Mouse (Mus musculus): ENCODE results near the gene Cd4.

DNA sequence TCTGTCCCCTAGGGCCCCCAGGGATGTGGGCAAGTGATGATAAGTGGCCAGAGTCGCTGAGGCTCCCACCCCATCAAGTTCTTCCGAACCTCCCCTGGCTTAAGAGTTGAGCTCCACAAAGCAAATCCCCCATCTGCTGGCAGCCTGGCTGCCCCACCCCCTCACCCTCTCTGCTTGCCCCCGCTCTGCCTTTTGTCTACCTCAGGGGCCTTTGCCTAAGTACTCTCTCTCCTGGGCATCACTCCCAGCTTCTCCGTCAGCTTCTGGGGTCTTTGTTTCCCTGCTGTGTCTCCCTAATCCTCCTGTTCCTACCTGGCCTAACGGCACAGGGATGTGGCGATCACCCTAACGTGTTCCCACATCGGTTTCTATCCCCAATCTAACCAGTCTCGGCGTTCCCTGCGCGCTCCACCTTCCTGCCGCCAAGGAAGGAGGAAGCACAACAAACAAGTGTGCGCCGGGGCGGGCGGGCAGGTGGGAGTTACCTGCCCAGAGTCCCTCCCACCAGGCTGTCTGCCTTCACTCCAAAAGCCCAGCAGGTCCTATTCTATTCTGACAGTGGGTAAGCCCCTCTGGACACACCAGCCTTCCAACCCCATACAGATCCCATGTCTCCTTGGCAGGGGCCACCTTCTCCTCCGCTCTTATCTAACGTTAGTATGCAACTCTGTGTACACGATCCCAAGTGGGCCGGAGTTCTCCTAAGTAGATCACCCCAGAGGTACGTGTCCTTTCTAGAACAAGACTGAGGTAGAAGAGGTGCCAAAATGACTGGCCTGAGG lies 27.3 kb upstream of the Cd4 start:
- no peak for TF ChIP-seq CTCF (IDR thresholded peaks at IDR 0.05; ENCODE audit: control insufficient read depth, insufficient read depth, low read length)
- TF ChIP-seq POLR2A (IDR thresholded peaks at IDR 0.05; ENCODE audit: borderline replicate concordance, control insufficient read depth, low read depth, low read length), result no peak
